Mouse (Mus musculus) thymus, adult 2 months (tissue): ENCODE measurements around the gene Speer4e.
"Not testable (repeated sequence)": the region's sequence is repeated elsewhere in the genome, so short reads cannot be mapped to it uniquely, and the experiment has no call there.

Experiments used
- CTCF ChIP-seq: fragments of 200-500 bp; IDR thresholded peaks from 2 replicates; pipeline ENCODE4 v1.5.1; 2012; ENCODE audit warnings: mild to moderate bottlenecking, control low read depth, low read length, moderate library complexity, borderline replicate concordance; ENCODE audit not compliant: control insufficient read depth, poor library complexity, insufficient read depth; ENCODE audit errors: extremely low read depth
- POLR2A ChIP-seq: fragments of 200-500 bp; IDR thresholded peaks from 2 replicates; pipeline ENCODE4 v1.6.1; 2012; ENCODE audit warnings: mild to moderate bottlenecking, low read length, control low read depth, moderate library complexity; ENCODE audit not compliant: control insufficient read depth, poor library complexity, insufficient read depth; ENCODE audit errors: extremely low read depth

DNA sequence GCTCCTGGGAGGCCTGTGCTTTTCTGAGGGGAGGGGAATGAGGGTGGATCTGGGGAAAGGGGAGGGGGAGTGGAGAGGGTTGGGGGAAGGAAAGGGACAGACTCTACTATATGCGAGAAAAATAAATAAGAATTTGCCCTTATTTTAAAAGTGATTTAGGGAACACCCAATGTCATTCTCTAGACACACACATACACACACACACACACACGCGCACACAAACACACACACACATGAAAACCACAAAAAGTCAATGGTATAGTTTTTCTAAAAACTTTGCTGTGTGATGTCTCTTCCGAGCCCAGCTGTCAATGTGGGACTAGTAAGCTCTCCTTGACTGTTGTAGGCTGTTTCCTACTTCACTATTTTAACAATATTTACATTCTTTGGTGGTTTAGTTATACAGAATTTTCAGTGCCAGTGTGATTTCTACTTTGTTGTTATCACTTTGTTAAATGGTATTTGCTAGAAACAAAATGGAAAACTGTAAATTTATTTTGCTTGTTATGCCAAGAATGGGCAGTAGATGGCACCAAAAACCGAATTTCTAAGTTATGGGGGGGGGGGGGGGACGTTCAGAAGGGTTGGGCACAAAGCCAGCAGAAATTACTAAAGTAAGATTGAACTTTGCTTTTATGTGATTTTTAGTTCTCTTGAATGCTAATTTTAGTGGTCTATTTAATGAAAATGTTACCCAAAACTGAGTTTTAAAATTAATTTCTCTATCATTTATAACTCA is 48.6 kb upstream of the Speer4e start:
- not testable (repeated sequence) for TF ChIP-seq CTCF, POLR2A
